Mouse (Mus musculus) ES-Bruce4 (cell line): ENCODE results near the gene Hoxc11. TPM values are rescaled to one million over a fixed set of nuclear protein-coding genes. Genes with fewer than 3 reads are reported as not detected.

Source experiments
- H3K27ac ChIP-seq: 2 replicates; pipeline ENCODE4 v1.5.1; 2012; ENCODE audit warnings: low read length, inconsistent platforms; ENCODE audit not compliant: insufficient read depth
- H3K27me3 ChIP-seq: 2 replicates; pipeline ENCODE4 v1.6.1; 2012; ENCODE audit warnings: mild to moderate bottlenecking, low read length, inconsistent platforms; ENCODE audit not compliant: control insufficient read depth, poor library complexity, insufficient read depth, severe bottlenecking
- H3K36me3 ChIP-seq: 2 replicates; pipeline ENCODE4 v1.6.1; 2012; ENCODE audit warnings: inconsistent platforms, mild to moderate bottlenecking, low read length, moderate library complexity; ENCODE audit not compliant: control insufficient read depth, poor library complexity, insufficient read depth, severe bottlenecking
- H3K4me1 ChIP-seq: one replicate; pipeline ENCODE4 v1.8.1; 2011; ENCODE audit warnings: low read length; ENCODE audit not compliant: control insufficient read depth, insufficient read depth
- H3K4me3 ChIP-seq: 2 replicates; pipeline ENCODE4 v1.5.1; 2011; ENCODE audit warnings: low read depth, mild to moderate bottlenecking, low read length
- H3K9ac ChIP-seq: 2 replicates; pipeline ENCODE4 v1.6.1; 2012; ENCODE audit warnings: low read depth, mild to moderate bottlenecking, inconsistent platforms; ENCODE audit not compliant: poor library complexity, severe bottlenecking
- H3K9me3 ChIP-seq: replicated peaks from 2 replicates; pipeline ENCODE4 v1.6.1; 2012; ENCODE audit warnings: mild to moderate bottlenecking, low read length, inconsistent platforms; ENCODE audit not compliant: control insufficient read depth, poor library complexity, insufficient read depth, severe bottlenecking
- CTCF ChIP-seq: IDR thresholded peaks from one replicate; pipeline ENCODE4 v1.8.1; 2011; ENCODE audit warnings: low read depth, low read length
- EP300 ChIP-seq: IDR thresholded peaks from 2 replicates; pipeline ENCODE4 v1.6.1; 2011; ENCODE audit warnings: low read depth, low read length; ENCODE audit not compliant: insufficient read depth
- POLR2A ChIP-seq: IDR thresholded peaks from one replicate; pipeline ENCODE4 v1.8.1; 2011; ENCODE audit warnings: low read length; ENCODE audit not compliant: insufficient read depth
- polyA plus RNA-seq: library from polyadenylated mRNA; stranded (reverse); fragments of >200 nt; gene quantifications from 2 replicates; pipeline ENCODE4 v1.2.4, GENCODE M21; 2011; ENCODE audit warnings: low read depth; ENCODE audit not compliant: missing spikeins, insufficient read depth, insufficient read length

Gene Hoxc11
- polyA plus RNA-seq, 1 experiment: not detected

GRCm38 (mm10) chr15:102978615-102979515 lies 24.6 kb downstream of the Hoxc11 start:
- no peaks in the 10 kb centered on the region for H3K4me1 ChIP-seq
- no peak for TF ChIP-seq EP300
- TF ChIP-seq POLR2A: no peak
- TF ChIP-seq CTCF: no peak
- no peak overlapping the region for H3K4me3 ChIP-seq
- no peak overlapping the region for H3K27ac ChIP-seq
- H3K36me3 ChIP-seq: no peaks in the 10 kb centered on the region
- no peaks in the 10 kb centered on the region for H3K9me3 ChIP-seq
- peaks cover 65% of the 10 kb centered on the region for H3K27me3 ChIP-seq
- no peak overlapping the region for H3K9ac ChIP-seq

GRCm38 (mm10) chr15:102979936-102980335 lies 25.7 kb downstream of the Hoxc11 start:
- H3K27ac ChIP-seq: no peak overlapping the region
- H3K27me3 ChIP-seq: peaks cover 65% of the 10 kb centered on the region
- TF ChIP-seq EP300 (no peak), CTCF (no peak), POLR2A (no peak)
- H3K4me1 ChIP-seq: no peaks in the 10 kb centered on the region
- no peak overlapping the region for H3K9ac ChIP-seq
- no peak overlapping the region for H3K4me3 ChIP-seq
- no peaks in the 10 kb centered on the region for H3K36me3 ChIP-seq
- H3K9me3 ChIP-seq: no peaks in the 10 kb centered on the region

- Histone ChIP-seq H3K4me1 (no peaks in the 10 kb centered on the region), H3K27ac (no peak overlapping the region)
Observed at GRCm38 (mm10) chr15:102980352-102980751, 26.1 kb downstream of the Hoxc11 start.

GRCm38 (mm10) chr15:102980912-102981311 lies 26.7 kb downstream of the Hoxc11 start:
- no peak overlapping the region for H3K27ac ChIP-seq
- H3K27me3 ChIP-seq: peaks cover 61% of the 10 kb centered on the region
- no peak for TF ChIP-seq EP300
- no peak for TF ChIP-seq POLR2A
- TF ChIP-seq CTCF: no peak
- peak overlapping the region; percentile 65 for H3K4me3 ChIP-seq
- no peaks in the 10 kb centered on the region for H3K36me3 ChIP-seq
- H3K9ac ChIP-seq: peak overlapping the region; percentile 59; the same call in 1 of the 2 replicates
- H3K4me1 ChIP-seq: no peaks in the 10 kb centered on the region
- no peaks in the 10 kb centered on the region for H3K9me3 ChIP-seq

More at GRCm38 (mm10) chr15:102980352-102980751, 26.1 kb downstream of the Hoxc11 start:
- Histone ChIP-seq H3K27me3 (peaks cover 63% of the 10 kb centered on the region), H3K9ac (no peak overlapping the region), H3K36me3 (no peaks in the 10 kb centered on the region), H3K4me3 (no peak overlapping the region), H3K9me3 (no peaks in the 10 kb centered on the region)
- TF ChIP-seq EP300 (no peak), POLR2A (no peak), CTCF (no peak)

GRCm38 (mm10) chr15:102981379-102982288 lies 27.4 kb downstream of the Hoxc11 start:
- Histone ChIP-seq H3K27ac (no peak overlapping the region), H3K36me3 (no peaks in the 10 kb centered on the region), H3K4me1 (no peaks in the 10 kb centered on the region)

More at GRCm38 (mm10) chr15:102981379-102982288, 27.4 kb downstream of the Hoxc11 start:
- peaks cover 59% of the 10 kb centered on the region for H3K27me3 ChIP-seq
- no peak for TF ChIP-seq EP300
- TF ChIP-seq CTCF: no peak
- TF ChIP-seq POLR2A: no peak
- peak overlapping the region; percentile 59 for H3K9ac ChIP-seq
- peak overlapping the region; percentile 65 for H3K4me3 ChIP-seq
- no peaks in the 10 kb centered on the region for H3K9me3 ChIP-seq
